Mouse (Mus musculus): ENCODE data around the gene Auh. TPM values are rescaled to one million over a fixed set of nuclear protein-coding genes. Genes with fewer than 3 reads are reported as not detected.

Gene Auh
- total and polyA plus RNA-seq, 2 experiments from 2014 or later: 60.7 to 61.3 TPM

DNA sequence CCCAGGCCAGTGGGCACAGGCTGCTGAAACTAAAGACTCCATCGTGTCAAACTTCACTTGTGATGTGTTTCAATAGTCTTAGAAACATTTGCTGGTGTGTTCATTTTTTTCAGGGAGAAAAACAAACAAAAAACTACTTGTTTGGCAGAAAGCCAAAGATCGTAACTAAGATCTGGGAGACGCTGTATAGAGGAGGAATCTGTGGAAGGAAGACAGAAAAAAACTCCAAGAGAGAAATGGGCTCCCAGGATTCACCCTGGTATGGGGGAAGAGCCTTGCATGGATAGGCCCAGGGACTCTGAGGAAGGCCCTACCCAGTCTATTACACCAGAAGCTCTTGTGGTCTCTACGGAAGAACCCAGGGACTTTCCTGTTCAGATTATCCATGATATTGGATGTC lies 123.5 kb downstream of the Auh start:
- H3K4me2 ChIP-seq (ENCODE audit: low read depth, low read length): no peak overlapping the region
- DNase-seq (ENCODE audit: low spot score): no peak
- TF ChIP-seq EP300 (IDR thresholded peaks at IDR 0.05; ENCODE audit: low read depth) (no peak), CTCF (IDR thresholded peaks at IDR 0.05; ENCODE audit: low read depth) (no peak)
- H3K4me1 ChIP-seq (ENCODE audit: control insufficient read depth, insufficient read depth): no peaks in the 10 kb centered on the region
- H3K9ac ChIP-seq (replicated peaks; ENCODE audit: low read depth, low read length): no peak overlapping the region
- 58% methylated on average over 4 of the region's 4 CpGs for WGBS
- H3K27ac ChIP-seq (ENCODE audit: low read depth): no peak overlapping the region
- H3K36me3 ChIP-seq (replicated peaks; ENCODE audit: control insufficient read depth, insufficient read depth, low read length): no peaks in the 10 kb centered on the region
- H3K9me3 ChIP-seq (replicated peaks; ENCODE audit: control insufficient read depth, low read length): no peaks in the 10 kb centered on the region
- ATAC-seq (ENCODE audit: insufficient read depth, low read depth): no peak
- H3K27me3 ChIP-seq (ENCODE audit: control insufficient read depth, insufficient read depth, low read length): no peaks in the 10 kb centered on the region
- no peak overlapping the region for H3K4me3 ChIP-seq (ENCODE audit: low read depth, low read length)

DNA sequence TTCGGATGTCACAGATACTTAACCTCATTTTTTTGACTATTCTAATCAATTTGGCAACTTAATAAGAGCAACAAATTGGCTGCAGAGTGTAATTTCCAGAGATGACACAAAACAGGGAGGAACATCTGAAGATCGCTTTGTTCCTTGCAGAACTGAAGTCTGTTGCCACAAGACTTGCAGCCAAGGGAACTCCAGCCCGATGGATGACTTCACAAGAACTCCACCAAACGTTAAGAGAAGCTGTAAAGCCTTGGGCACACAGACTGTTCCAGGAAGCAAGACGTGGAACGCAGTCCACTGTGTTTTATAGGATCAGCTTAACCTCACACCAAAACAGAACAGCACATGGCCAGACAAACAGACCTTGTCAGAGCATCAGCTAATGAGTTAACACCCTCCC lies 123.9 kb downstream of the Auh start:
- 63% methylated on average over 6 of the region's 6 CpGs for WGBS
- DNase-seq (ENCODE audit: low spot score): no peak

DNA sequence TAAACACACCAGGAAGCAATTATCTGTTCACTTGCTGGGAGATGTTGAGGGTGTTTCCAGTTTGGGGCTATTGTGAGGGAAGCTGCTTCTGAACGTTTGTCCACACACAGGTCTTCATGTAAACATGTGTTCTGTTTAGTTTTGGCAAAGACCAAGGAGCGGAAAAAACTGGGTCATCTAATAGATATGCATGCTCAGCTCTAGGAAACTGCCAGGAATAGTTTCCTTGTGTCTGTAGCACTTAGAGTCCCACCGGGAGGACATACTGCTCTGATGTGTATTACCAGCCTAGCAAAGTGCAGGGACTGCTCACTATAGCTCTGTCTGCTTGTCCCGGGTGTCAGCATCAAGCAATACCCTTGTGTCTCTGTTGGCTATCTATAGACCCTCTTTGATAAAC lies 127.0 kb downstream of the Auh start:
- DNase-seq (ENCODE audit: low spot score) (no peak), ATAC-seq (ENCODE audit: insufficient read depth, low read depth) (peak; percentile 66; the same call in 1 of the 2 replicates)
- no peaks in the 10 kb centered on the region for H3K27me3 ChIP-seq (ENCODE audit: control insufficient read depth, insufficient read depth, low read length)
- WGBS: 17% methylated on average over 4 of the region's 4 CpGs
- no peak overlapping the region for H3K27ac ChIP-seq (ENCODE audit: low read depth)
- H3K9me3 ChIP-seq (replicated peaks; ENCODE audit: control insufficient read depth, low read length): no peaks in the 10 kb centered on the region
- no peak for TF ChIP-seq EP300 (IDR thresholded peaks at IDR 0.05; ENCODE audit: low read depth)
- no peak for TF ChIP-seq CTCF (IDR thresholded peaks at IDR 0.05; ENCODE audit: low read depth)
- no peak overlapping the region for H3K4me3 ChIP-seq (ENCODE audit: low read depth, low read length)
- no peaks in the 10 kb centered on the region for H3K36me3 ChIP-seq (replicated peaks; ENCODE audit: control insufficient read depth, insufficient read depth, low read length)
- no peaks in the 10 kb centered on the region for H3K4me1 ChIP-seq (ENCODE audit: control insufficient read depth, insufficient read depth)
- H3K4me2 ChIP-seq (ENCODE audit: low read depth, low read length): no peak overlapping the region
- H3K9ac ChIP-seq (replicated peaks; ENCODE audit: low read depth, low read length): no peak overlapping the region

More for the DNA sequence above, 123.9 kb downstream of the Auh start:
- Histone ChIP-seq H3K36me3 (replicated peaks; ENCODE audit: control insufficient read depth, insufficient read depth, low read length) (no peaks in the 10 kb centered on the region), H3K4me1 (ENCODE audit: control insufficient read depth, insufficient read depth) (no peaks in the 10 kb centered on the region), H3K4me2 (ENCODE audit: low read depth, low read length) (no peak overlapping the region), H3K27me3 (ENCODE audit: control insufficient read depth, insufficient read depth, low read length) (no peaks in the 10 kb centered on the region), H3K27ac (ENCODE audit: low read depth) (no peak overlapping the region), H3K9ac (replicated peaks; ENCODE audit: low read depth, low read length) (no peak overlapping the region), H3K9me3 (replicated peaks; ENCODE audit: control insufficient read depth, low read length) (no peaks in the 10 kb centered on the region), H3K4me3 (ENCODE audit: low read depth, low read length) (no peak overlapping the region)
- TF ChIP-seq CTCF (IDR thresholded peaks at IDR 0.05; ENCODE audit: low read depth): no peak
- no peak for TF ChIP-seq EP300 (IDR thresholded peaks at IDR 0.05; ENCODE audit: low read depth)
- no peak for ATAC-seq (ENCODE audit: insufficient read depth, low read depth)

DNA sequence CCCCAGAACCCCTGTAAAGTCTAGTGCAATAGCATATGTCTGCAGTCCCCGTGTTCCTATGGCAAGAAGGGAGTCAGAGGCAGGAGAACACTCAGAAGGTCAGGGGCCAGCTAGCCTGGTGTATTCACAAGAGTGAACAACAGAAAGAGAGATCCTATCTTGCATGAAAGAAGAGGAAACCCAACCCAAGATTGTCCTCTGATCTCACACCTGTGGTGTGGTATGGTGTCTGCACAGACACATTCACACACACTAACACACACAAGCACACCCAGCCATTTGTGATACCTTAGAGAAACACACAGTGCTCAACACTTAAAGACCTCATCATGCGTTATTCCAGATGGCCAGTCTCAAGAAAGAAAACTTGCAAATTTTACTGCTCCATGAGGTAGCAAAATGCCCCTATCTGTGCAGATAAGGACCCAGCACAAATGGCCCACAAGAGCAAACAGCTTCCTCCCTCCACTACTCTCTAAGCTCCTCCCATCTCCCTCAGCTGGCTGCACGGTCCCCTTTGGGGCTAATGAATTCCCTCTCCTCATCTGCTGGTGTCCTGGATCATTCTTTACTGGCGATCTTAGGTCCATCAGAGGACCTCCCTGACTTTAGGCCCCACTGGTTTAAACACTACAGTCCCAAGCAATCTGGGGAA lies 128.7 kb downstream of the Auh start:
- no peaks in the 10 kb centered on the region for H3K9me3 ChIP-seq (replicated peaks; ENCODE audit: control insufficient read depth, low read length)
- no peak overlapping the region for H3K4me2 ChIP-seq (ENCODE audit: low read depth, low read length)
- WGBS: 46% methylated on average over 4 of the region's 4 CpGs
- no peak for DNase-seq (ENCODE audit: low spot score)
- TF ChIP-seq CTCF (IDR thresholded peaks at IDR 0.05; ENCODE audit: low read depth): no peak
- TF ChIP-seq EP300 (IDR thresholded peaks at IDR 0.05; ENCODE audit: low read depth): no peak
- no peak for ATAC-seq (ENCODE audit: insufficient read depth, low read depth)
- H3K27me3 ChIP-seq (ENCODE audit: control insufficient read depth, insufficient read depth, low read length): no peaks in the 10 kb centered on the region
- no peaks in the 10 kb centered on the region for H3K36me3 ChIP-seq (replicated peaks; ENCODE audit: control insufficient read depth, insufficient read depth, low read length)
- H3K27ac ChIP-seq (ENCODE audit: low read depth): no peak overlapping the region
- no peaks in the 10 kb centered on the region for H3K4me1 ChIP-seq (ENCODE audit: control insufficient read depth, insufficient read depth)
- no peak overlapping the region for H3K9ac ChIP-seq (replicated peaks; ENCODE audit: low read depth, low read length)
- no peak overlapping the region for H3K4me3 ChIP-seq (ENCODE audit: low read depth, low read length)

DNA sequence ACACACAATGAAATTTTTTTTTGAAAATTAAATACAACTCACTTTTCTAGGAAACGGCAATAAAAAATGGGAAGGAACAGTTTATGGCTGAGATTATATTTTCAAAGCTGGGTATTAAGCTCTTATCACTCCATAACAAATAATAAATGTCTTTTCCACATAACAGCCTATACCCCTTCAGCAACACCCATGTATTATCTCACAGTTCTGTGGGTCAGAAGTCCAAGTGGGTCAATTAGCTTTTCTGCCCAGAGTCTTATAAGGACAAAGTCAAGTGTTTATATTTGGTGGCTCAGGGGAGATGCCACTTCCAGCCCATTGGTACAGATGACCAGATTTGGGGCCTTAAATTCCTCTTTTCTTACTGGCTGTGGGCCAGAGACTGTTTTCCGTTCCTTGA lies 129.4 kb downstream of the Auh start:
- Histone ChIP-seq H3K9ac (replicated peaks; ENCODE audit: low read depth, low read length) (no peak overlapping the region), H3K4me3 (ENCODE audit: low read depth, low read length) (no peak overlapping the region), H3K4me1 (ENCODE audit: control insufficient read depth, insufficient read depth) (no peaks in the 10 kb centered on the region), H3K9me3 (replicated peaks; ENCODE audit: control insufficient read depth, low read length) (no peaks in the 10 kb centered on the region), H3K27me3 (ENCODE audit: control insufficient read depth, insufficient read depth, low read length) (no peaks in the 10 kb centered on the region), H3K36me3 (replicated peaks; ENCODE audit: control insufficient read depth, insufficient read depth, low read length) (no peaks in the 10 kb centered on the region), H3K4me2 (ENCODE audit: low read depth, low read length) (no peak overlapping the region), H3K27ac (ENCODE audit: low read depth) (no peak overlapping the region)
- ATAC-seq (ENCODE audit: insufficient read depth, low read depth) (no peak), DNase-seq (ENCODE audit: low spot score) (no peak)
- TF ChIP-seq CTCF (IDR thresholded peaks at IDR 0.05; ENCODE audit: low read depth) (no peak), EP300 (IDR thresholded peaks at IDR 0.05; ENCODE audit: low read depth) (no peak)
- 65% methylated on average over 2 of the region's 2 CpGs for WGBS

DNA sequence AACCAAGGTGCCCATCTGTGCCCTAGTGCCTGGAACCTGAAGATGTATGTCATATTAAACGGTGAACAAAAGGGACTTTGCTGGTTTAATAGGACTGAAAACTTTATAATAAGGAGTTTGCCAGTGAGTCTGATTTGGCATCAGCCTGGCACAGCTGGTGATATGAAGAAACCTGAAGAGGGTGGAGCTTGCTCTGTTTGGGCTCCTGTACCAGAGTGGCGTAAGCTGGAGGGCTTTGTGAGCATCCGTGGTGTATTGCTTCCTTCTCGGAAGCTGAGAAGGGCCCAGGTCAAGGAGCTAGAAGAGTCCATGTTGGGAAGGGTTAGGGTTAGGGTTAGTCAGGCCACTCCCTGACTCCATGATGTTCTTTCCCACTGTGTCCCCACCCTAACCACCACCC lies 135.2 kb downstream of the Auh start:
- H3K4me1 ChIP-seq (ENCODE audit: control insufficient read depth, insufficient read depth): no peaks in the 10 kb centered on the region
- H3K27me3 ChIP-seq (ENCODE audit: control insufficient read depth, insufficient read depth, low read length): no peaks in the 10 kb centered on the region
- H3K36me3 ChIP-seq (replicated peaks; ENCODE audit: control insufficient read depth, insufficient read depth, low read length): no peaks in the 10 kb centered on the region
- H3K9me3 ChIP-seq (replicated peaks; ENCODE audit: control insufficient read depth, low read length): no peaks in the 10 kb centered on the region
- H3K27ac ChIP-seq (ENCODE audit: low read depth): no peak overlapping the region
- H3K9ac ChIP-seq (replicated peaks; ENCODE audit: low read depth, low read length): no peak overlapping the region
- H3K4me3 ChIP-seq (ENCODE audit: low read depth, low read length): no peak overlapping the region
- no peak for TF ChIP-seq EP300 (IDR thresholded peaks at IDR 0.05; ENCODE audit: low read depth)
- no peak for TF ChIP-seq CTCF (IDR thresholded peaks at IDR 0.05; ENCODE audit: low read depth)
- WGBS: 90% methylated on average over 4 of the region's 4 CpGs
- H3K4me2 ChIP-seq (ENCODE audit: low read depth, low read length): no peak overlapping the region
- DNase-seq (ENCODE audit: low spot score) (no peak), ATAC-seq (ENCODE audit: insufficient read depth, low read depth) (no peak)

Data from heart, postnatal 0 days (tissue).